Mouse (Mus musculus) ES-E14 (cell line): ENCODE results near the gene Rgsl1. TPM values are rescaled to one million over a fixed set of nuclear protein-coding genes. Genes with fewer than 3 reads are reported as not detected.
"Not testable (repeated sequence)": the region's sequence is repeated elsewhere in the genome, so short reads cannot be mapped to it uniquely, and the experiment has no call there.

Experiments
- DNase-seq: peaks from one replicate; pipeline ENCODE4 v3.0.0-alpha.2; 2013; ENCODE audit warnings: low read depth, low spot score
- H3K27ac ChIP-seq: 2 replicates; pipeline ENCODE4 v1.5.1; 2012; ENCODE audit warnings: low read depth, mild to moderate bottlenecking, low read length, moderate library complexity, mixed read lengths; ENCODE audit not compliant: poor library complexity, insufficient read depth, severe bottlenecking
- H3K36me3 ChIP-seq: 2 replicates; pipeline ENCODE4 v1.6.1; 2012; ENCODE audit warnings: mild to moderate bottlenecking, low read length, moderate library complexity, mixed read lengths; ENCODE audit not compliant: control insufficient read depth, poor library complexity, insufficient read depth, severe bottlenecking
- H3K4me1 ChIP-seq, 2 experiments: fragments of 150-350 bp in 1 of 2; sonication (generic) in 1 of 2; 2 replicates each; pipeline ENCODE4 v1.6.1; 2012; ENCODE audit warnings: low read length in 2 of 2, mild to moderate bottlenecking in 1 of 2, mixed read lengths in 1 of 2; ENCODE audit not compliant: control insufficient read depth in 2 of 2, insufficient read depth in 2 of 2, poor library complexity in 1 of 2
- H3K4me3 ChIP-seq, 2 experiments: fragments of 150-350 bp in 1 of 2; sonication (generic) in 1 of 2; 2 replicates each; pipeline ENCODE4 v1.5.1; 2012; ENCODE audit warnings: low read length in 2 of 2, low read depth in 1 of 2, mild to moderate bottlenecking in 1 of 2, mixed read lengths in 1 of 2; ENCODE audit not compliant: insufficient read depth in 1 of 2, poor library complexity in 1 of 2, severe bottlenecking in 1 of 2
- H3K9ac ChIP-seq: 2 replicates; pipeline ENCODE4 v1.6.1; 2012; ENCODE audit warnings: low read depth, mild to moderate bottlenecking, low read length, mixed read lengths; ENCODE audit not compliant: poor library complexity, insufficient read depth, severe bottlenecking
- H3K9me3 ChIP-seq: fragments of 150-350 bp; sonication (generic); 2 replicates; pipeline ENCODE4 v1.6.1; 2012; ENCODE audit warnings: low read depth, mild to moderate bottlenecking, low read length; ENCODE audit not compliant: control insufficient read depth, insufficient read depth
- CHD2 ChIP-seq: IDR thresholded peaks from 2 replicates; pipeline ENCODE4 v1.6.1; 2014; ENCODE audit warnings: mild to moderate bottlenecking, low read depth, low read length, inconsistent platforms
- HCFC1 ChIP-seq: IDR thresholded peaks from 2 replicates; pipeline ENCODE4 v1.6.1; 2012; ENCODE audit warnings: low read length, inconsistent platforms, borderline replicate concordance; ENCODE audit not compliant: insufficient read depth
- MAFK ChIP-seq: IDR thresholded peaks from 2 replicates; pipeline ENCODE4 v1.6.1; 2014; ENCODE audit warnings: mild to moderate bottlenecking, low read depth, low read length, inconsistent platforms; ENCODE audit not compliant: insufficient read depth
- ZC3H11A ChIP-seq: IDR thresholded peaks from 2 replicates; pipeline ENCODE4 v1.6.1; 2012; ENCODE audit warnings: low read depth, mild to moderate bottlenecking, inconsistent platforms, low read length, borderline replicate concordance
- ZNF384 ChIP-seq: IDR thresholded peaks from 2 replicates; pipeline ENCODE4 v1.6.1; 2012; ENCODE audit warnings: low read depth, low read length, inconsistent platforms
- in situ Hi-C, 2 experiments: fragments of 600-800 bp; cut with MboI; formaldehyde crosslinking; loops; one replicate each; pipeline ENCODE4 v1.15.1; 2025; ENCODE audit warnings: low sequenced_read_pairs in 2 of 2, inconsistent platforms in 1 of 2; ENCODE audit not compliant: unreplicated experiment in 2 of 2
- total RNA-seq: library from RNA; depleted of rRNA; stranded (reverse); fragments of 300-350 nt; gene quantifications from 2 replicates; pipeline ENCODE4 v1.2.3, GENCODE M21; 2012

Rgsl1 gene
- total RNA-seq, 1 experiment = not detected

DNA sequence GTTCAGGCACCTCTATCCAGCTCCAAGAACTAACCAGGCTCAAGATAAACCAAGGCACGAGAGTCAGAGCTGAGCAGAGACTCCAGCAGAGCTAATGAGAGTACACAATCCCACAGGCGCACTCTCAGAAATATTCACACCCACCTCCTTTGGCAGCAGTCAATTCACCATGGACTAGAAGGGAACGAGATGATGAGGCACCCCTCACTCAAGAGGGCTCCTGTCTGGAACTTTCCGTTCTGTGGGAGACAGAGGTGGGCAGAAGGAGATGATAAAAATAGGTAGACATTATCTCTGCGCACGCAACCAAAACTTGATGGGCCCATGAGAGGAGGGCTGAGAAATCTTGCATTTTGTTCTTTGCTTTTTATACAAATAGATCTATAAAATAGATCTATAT, 30.1 kb upstream of the Rgsl1 start, which contains the start of gene Teddm1b:
TSS of gene Teddm1b (plus strand) at position 301 of the 400 bp plus-strand sequence.
- Histone ChIP-seq H3K9ac (no peak within 1 kb of the TSS), H3K9me3 (no peaks in the 10 kb centered on the region), H3K4me3 (no peak within 1 kb of the TSS), H3K27ac (no peak within 1 kb of the TSS), H3K4me1 (no peaks in the 10 kb centered on the region), H3K36me3 (no peaks in the 10 kb centered on the region)
- in situ Hi-C loops = no loop called here
- TF ChIP-seq HCFC1 = no peak
- TF ChIP-seq CHD2 = no peak
- no peak for TF ChIP-seq ZNF384
- no peak for TF ChIP-seq ZC3H11A
- no peak for TF ChIP-seq MAFK
- no peak for DNase-seq

DNA sequence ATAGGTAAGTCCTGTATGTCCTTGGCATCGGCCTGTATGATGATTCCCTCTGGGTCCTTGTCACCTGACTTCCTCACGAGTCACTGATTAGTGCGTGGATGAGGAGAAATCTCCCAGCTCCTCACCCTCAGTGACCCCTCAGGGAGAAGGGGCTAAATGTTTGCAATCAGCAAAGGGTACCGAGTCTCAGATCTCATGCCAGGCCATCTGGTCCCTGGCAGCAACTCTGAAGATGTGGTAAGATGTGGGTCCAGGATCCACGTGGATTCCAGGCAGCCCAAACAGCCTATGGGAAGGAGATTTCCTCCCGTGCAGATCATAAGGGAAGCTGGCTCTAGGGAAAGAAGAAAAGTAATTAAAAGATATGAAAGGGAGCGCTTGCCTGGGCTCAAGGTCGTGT, 12.0 kb upstream of the Rgsl1 start:
- no peak for TF ChIP-seq CHD2
- H3K27ac ChIP-seq = no peak overlapping the region
- no peak for DNase-seq
- H3K4me1 ChIP-seq = no peaks in the 10 kb centered on the region
- H3K9me3 ChIP-seq = no peaks in the 10 kb centered on the region
- no peak overlapping the region for H3K4me3 ChIP-seq
- in situ Hi-C loops = no loop called here
- no peak overlapping the region for H3K9ac ChIP-seq
- no peaks in the 10 kb centered on the region for H3K36me3 ChIP-seq

DNA sequence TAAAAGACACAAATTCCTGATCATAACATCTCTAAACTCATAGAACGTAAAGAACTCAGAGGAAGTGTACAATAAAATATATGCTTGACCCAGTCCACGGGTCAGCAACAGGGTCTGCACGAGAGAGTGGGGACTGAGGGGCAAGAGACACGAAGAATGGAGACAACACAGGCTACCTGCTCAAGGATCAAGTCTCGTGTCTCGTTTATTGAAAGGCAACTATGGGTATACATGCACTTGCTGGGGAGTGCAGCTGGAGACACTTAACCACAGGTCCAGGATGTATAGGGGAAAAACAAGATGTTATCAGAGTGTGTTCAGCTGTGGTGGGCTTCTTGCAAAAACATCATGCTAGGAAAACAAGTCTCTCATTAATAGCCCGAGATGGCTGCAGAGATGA, 8.8 kb upstream of the Rgsl1 start:
- H3K9me3 ChIP-seq, H3K4me3 ChIP-seq, H3K4me1 ChIP-seq, DNase-seq, H3K9ac ChIP-seq, in situ Hi-C loops, H3K36me3 ChIP-seq, H3K27ac ChIP-seq: not testable (repeated sequence)

DNA sequence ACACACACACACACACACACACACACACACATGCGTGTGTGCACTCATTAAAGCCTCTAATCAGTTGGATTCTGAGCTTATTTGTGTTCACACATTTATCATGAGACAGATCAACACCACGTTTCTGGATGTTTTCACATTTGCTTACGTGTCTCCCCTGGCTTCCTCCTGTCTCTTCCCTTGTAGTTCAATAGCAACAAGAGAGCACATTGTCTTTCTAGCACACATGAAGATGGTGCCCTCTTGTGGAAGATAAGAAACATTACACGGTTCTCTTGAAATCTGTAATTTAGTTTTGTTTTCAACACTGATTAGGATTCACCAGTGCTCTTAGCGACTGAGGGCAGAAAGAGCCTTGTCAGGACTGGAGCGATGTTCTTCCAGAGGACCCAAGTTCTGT, 2.9 kb upstream of the Rgsl1 start:
- peak; percentile 49; the same call in 1 of the 2 replicates for TF ChIP-seq ZC3H11A
- TF ChIP-seq MAFK = no peak

DNA sequence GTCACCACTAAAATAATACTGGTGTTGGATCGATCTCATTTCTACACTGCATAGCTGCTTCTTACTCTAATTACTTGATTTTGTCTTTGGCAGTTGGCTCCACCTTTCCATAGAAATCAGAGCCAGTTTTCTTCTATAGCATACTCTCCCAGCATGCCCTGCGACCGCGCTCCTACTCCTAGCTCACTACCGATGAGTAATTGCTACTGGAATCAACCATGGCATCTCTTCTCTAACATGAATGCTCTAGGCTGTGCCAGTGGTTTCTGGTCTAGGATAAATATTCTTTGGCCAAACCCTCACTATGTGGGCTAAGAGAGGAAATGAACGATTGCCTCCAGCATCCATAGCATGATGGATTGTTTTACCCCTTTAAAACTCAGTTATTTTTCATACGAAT, 2.5 kb upstream of the Rgsl1 start:
- no peak overlapping the region for H3K27ac ChIP-seq
- H3K36me3 ChIP-seq = no peaks in the 10 kb centered on the region
- no peaks in the 10 kb centered on the region for H3K4me1 ChIP-seq
- no peaks in the 10 kb centered on the region for H3K9me3 ChIP-seq
- DNase-seq = no peak
- no peak overlapping the region for H3K9ac ChIP-seq
- in situ Hi-C loops = no loop called here
- TF ChIP-seq ZC3H11A (no peak), MAFK (no peak), ZNF384 (no peak), CHD2 (no peak), HCFC1 (no peak)
- no peak overlapping the region for H3K4me3 ChIP-seq

More for the DNA sequence above, 2.9 kb upstream of the Rgsl1 start:
- Histone ChIP-seq H3K4me3 (no peak overlapping the region), H3K4me1 (no peaks in the 10 kb centered on the region), H3K9me3 (no peaks in the 10 kb centered on the region), H3K9ac (no peak overlapping the region), H3K36me3 (no peaks in the 10 kb centered on the region), H3K27ac (no peak overlapping the region)
- in situ Hi-C loops = no loop called here
- peak; percentile 21 for DNase-seq
